Mouse (Mus musculus) left cerebral cortex, postnatal 25 days (tissue): ENCODE measurements at regions not wholly inside any gene's neighbourhood (a gene's known extent, or its start where the extent isn't known, plus 50 kb on each side); places are given as distances from the start of the nearest gene placed in this dataset.
"Not testable (repeated sequence)": the region's sequence is repeated elsewhere in the genome, so short reads cannot be mapped to it uniquely, and the experiment has no call there.

Experiments used
- DNase-seq, 2 experiments: peaks; one replicate each; pipeline ENCODE4 v3.0.0; 2022; ENCODE audit warnings: low spot score in 2 of 2, mixed read lengths in 1 of 2
- intact Hi-C: fragments of 180-260 bp; cut with DNase I; formaldehyde crosslinking; loops from one replicate; pipeline ENCODE4 v1.15.1; 2025

GRCm38 (mm10) chr2:11059731-11060425, 112.0 kb upstream of the Prkcq start:
- intact Hi-C loops = loop anchor here (1.0 to 5.0 kb wide), 3 partner anchors 233 to 688 kb away; partner anchors contain the start of gene Sfmbt2
- DNase-seq = peak; percentile 62 to 81

GRCm38 (mm10) chr2:11067384-11067783, 104.5 kb upstream of the Prkcq start:
- DNase-seq = no peak
- intact Hi-C loops = no loop called here

- intact Hi-C loops = no loop called here
- no peak for DNase-seq
These were observed 88.4 kb upstream of the Prkcq start for GRCm38 (mm10) chr2:11083536-11083935.

GRCm38 (mm10) chr2:11086996-11087395, 84.9 kb upstream of the Prkcq start:
- peak; percentile 14 to 40 for DNase-seq
- intact Hi-C loops = loop anchor here (5.0 kb wide), 1 partner anchor 710 kb away; no protein-coding TSS in a partner anchor

- intact Hi-C loops, DNase-seq: not testable (repeated sequence)
These were observed 71.9 kb upstream of the Prkcq start for GRCm38 (mm10) chr2:11099834-11100622.

- peak; percentile 56 to 69 for DNase-seq
- intact Hi-C loops = loop anchor here (5.0 to 10.0 kb wide), 2 partner anchors 142 to 174 kb away; no protein-coding TSS in a partner anchor
These were observed 58.7 kb upstream of the Prkcq start for GRCm38 (mm10) chr2:11113191-11113590.

GRCm38 (mm10) chr2:11118625-11119024, 53.3 kb upstream of the Prkcq start:
- DNase-seq = no peak
- intact Hi-C loops = loop anchor here (10.0 kb wide), 1 partner anchor 136 kb away; no protein-coding TSS in a partner anchor

- DNase-seq = no peak
- intact Hi-C loops = loop anchor here (10.0 kb wide), 1 partner anchor 136 kb away; no protein-coding TSS in a partner anchor
These were observed 52.6 kb upstream of the Prkcq start for GRCm38 (mm10) chr2:11119301-11119700.
